Mouse (Mus musculus) thymus, adult 18-20 months (tissue): ENCODE results near the gene Adam10.

Experiments
- DNase-seq, 2 experiments: peaks; one replicate each; pipeline ENCODE4 v3.0.0; 2022; ENCODE audit warnings: mixed read lengths in 2 of 2

Gene Adam10

DNA sequence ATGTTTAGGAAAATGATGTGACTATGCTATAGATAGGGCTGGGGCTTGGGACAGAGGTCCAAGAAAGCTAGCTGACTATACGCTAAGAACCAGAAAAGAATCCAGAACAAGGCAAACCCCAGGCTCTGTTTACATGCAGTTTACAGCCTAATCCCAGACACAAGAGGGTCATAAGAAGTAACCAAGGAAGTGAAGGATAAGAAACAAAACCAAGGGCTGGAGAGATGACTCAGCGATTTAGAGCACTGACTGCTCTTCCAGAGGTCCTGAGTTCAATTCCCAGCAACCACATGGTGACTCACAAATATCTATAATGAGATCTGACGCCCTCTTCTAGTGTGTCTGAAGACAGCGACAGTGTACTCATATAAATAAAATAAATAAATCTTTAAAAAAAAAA is 3.7 kb upstream of the Adam10 start:
- DNase-seq = no peak

DNA sequence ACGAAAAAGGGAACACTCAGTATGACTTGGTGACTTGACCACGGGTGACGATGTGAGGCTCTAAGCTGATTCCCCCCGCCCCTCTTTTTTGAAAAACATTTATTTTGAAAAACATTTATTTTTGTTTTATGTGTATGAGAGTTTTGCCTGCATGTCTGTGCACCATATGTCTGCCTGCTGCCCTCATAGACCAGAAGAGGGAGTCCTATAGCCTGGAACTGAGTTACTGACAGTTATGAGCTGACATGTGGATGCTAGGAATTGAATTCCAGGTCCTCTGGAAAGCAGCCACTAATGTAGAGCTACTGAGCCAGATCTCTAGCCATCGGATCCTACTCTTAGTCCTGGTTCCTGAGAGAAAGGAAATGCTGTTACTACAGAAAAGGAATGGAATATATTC is 2.8 kb upstream of the Adam10 start:
- DNase-seq = no peak

GRCm38 (mm10) chr9:70679132-70680091 is 615 bp downstream of the Adam10 start:
- DNase-seq = peak; percentile 48 to 49

DNA sequence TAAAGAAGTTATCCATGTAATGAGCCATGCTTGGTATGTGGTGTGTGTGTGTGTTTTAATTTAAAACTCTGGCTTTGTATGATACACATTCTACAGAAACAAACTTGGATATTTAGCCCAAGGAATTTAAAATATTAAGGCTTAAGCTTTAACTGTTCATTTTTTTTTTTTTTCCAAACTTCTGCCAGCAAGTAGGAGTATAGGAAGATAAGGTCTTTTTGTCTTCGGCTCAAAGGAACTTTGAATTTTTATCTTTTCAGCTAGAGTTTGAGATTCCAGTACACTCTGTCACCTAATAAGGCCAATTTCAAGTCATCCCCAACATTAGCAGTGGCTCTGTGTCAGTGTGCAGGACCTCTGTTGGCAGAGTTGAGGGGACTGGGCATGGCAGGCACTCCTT is 3.4 kb downstream of the Adam10 start:
- no peak for DNase-seq

DNA sequence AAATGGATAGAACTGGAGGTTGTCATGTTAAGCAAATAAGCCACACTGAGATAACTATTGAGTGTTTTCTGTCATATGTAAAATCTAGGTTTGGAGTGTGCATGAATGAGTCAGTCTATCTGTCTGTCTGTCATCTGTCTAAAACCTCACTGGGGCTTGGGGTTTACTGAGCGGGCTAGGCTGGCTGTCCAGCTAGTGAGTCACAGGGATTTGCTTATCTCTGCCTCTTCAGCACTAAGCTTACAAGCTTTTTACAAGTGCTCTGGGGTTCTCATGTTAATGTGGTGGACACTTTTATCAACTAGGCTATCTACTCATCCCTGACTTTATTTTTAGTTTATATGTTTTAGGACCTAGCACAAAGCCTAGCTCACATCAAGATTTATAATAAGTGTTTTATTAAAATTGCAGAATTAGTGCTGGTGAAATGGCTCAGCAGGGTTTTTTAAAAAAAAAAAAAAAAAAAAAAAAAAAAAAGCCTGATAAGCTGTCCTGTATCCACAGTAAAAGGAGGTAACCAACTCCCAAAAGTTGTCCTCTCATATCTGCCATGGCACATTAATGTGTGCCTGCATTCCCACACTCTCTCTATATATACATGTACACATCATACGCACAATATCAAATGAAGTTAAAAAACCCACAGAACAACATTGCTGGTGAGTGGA is 9.6 kb downstream of the Adam10 start:
- DNase-seq = no peak

GRCm38 (mm10) chr9:70689926-70690325 is 11.1 kb downstream of the Adam10 start:
- DNase-seq = no peak

GRCm38 (mm10) chr9:70690579-70690978 is 11.8 kb downstream of the Adam10 start:
- no peak for DNase-seq

GRCm38 (mm10) chr9:70691772-70692693 is 13.2 kb downstream of the Adam10 start:
- DNase-seq = no peak

DNA sequence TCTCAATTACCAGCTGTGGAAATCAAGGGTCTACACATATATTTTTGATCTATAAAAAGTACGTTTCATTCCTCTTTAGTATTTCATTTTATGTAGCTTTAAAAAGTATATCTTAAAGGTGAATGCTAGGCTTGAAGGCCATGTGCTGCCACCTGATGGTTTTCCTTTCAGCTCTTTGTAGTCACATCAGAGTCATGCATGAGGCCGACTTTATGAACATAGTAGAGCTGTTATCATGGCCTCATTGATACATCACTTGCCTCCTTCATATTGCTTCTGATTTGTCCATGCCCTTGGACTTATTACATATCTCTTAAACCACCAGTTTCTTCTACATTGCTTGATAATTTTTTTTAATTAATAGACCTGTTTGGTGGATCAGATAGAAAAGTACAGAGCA is 16.9 kb downstream of the Adam10 start:
- no peak for DNase-seq

GRCm38 (mm10) chr9:70698090-70698489 is 19.3 kb downstream of the Adam10 start:
- DNase-seq = no peak

DNA sequence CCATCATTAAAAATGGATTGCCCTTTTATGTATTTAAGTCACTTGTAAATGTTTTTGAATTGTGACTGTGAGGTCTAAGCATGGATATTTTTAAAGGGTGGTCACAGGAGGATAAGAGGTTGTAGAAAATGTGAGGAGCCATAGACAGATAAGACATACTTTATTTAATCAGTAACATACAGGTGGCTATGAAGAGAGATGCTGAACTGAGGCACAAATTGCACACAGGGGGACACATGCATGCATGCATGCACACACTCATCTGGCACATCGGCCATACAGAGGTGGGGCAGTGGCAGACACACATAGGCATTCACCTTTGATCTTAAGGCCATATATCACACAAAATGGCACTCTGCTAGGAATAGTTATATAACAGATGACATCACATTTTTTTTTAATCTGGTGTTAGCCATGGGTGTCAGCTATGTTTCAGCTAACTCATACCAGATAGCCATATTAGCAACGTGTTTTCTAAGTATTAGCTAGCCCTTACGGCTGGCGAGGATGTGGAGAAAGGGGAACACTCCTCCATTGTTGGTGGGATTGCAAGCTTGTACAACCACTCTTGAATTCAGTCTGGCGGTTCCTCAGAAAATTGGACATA is 24.9 kb downstream of the Adam10 start:
- no peak for DNase-seq

DNA sequence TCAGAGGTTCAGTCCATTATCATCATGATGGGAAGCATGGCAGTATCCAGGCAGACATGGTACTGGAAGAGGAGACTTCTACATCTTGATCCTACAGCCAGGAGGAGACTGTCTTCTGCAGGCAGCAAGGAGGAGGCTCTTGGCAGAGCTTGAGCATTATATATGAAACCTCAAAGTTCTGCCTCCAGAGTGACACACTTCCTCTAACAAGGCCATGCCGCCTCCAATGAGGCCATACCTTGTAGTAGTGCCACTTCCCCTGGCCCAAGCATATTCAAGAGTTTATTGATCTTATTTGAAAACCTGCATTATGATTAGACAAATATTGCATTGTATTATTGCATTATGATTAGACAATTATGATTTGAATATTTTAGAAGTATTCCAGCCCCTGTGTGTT is 27.6 kb downstream of the Adam10 start:
- DNase-seq = no peak

GRCm38 (mm10) chr9:70729544-70729943 is 50.7 kb downstream of the Adam10 start:
- no peak for DNase-seq

DNA sequence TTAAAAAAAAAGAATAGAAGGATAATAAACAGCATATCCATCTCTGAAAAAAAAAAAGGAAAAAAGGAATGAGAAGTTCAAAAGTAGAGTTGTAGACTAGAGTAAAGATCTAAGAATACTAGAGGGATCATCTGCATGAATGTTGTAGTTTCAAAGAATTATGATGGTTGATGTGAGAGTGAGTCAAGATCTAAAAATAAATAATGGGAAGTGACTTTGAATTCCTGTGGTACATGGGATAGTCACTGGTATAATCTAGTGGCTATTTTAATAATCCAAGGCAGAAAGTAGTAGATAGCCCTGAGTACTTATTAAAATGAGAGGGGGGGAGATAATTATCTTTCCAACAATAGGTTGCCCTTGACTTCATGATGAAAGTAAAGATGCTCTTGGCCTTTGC is 52.3 kb downstream of the Adam10 start:
- DNase-seq = no peak

GRCm38 (mm10) chr9:70733208-70733607 is 54.4 kb downstream of the Adam10 start:
- DNase-seq = no peak

- no peak for DNase-seq
Observed at GRCm38 (mm10) chr9:70739998-70740397, 61.2 kb downstream of the Adam10 start.

DNA sequence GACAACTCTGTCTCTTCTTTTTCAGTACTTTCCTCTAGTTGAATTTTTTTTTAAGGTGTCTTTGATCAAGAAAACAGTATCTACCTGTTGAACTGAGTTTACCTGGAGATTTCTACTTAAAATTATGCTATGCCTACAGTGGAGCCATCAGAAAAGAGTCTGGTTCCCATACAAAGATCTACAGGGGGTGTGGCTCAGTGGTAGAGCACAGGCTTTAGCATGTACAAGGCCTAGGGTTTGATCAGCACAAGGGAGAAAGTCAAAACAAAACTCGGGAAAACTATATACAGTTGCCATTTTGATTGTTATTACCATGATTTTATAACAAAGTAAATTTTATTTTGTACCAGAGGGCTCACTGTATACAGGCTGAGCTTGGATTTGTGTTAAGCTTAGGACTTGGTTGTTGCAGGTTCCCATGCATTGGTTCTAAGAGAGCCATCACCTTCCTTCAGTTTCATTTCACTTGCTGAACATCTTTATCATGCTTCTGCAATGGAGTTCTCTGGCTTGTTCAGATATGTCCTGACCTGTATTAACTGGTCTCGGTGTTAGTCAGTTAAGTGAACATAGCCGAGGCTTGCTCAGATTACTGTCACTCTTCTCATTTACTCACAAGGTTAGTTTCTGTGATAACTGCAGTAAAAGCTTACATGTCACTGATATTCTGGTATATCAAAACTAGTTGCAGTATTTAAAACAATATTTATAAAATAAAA is 72.9 kb downstream of the Adam10 start:
- no peak for DNase-seq

DNA sequence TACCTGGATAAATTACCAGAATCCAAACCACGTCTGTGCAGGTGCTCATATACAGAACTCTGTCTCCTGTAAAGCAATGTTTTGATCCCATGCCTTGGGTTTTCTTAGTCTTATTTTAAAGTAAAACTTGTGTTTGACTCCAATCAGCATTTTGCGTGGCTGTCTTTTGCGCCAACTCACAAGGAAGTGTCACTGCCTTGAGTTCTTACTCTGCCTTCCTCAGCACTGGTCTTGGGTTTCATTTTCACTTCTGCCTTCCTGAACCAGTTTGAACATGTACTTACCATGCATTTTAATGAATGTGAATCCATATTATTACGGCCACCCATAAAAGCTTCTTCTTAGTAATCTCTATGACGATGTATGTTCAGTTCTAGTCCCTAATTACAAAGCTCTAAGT is 82.2 kb downstream of the Adam10 start:
- DNase-seq = no peak

DNA sequence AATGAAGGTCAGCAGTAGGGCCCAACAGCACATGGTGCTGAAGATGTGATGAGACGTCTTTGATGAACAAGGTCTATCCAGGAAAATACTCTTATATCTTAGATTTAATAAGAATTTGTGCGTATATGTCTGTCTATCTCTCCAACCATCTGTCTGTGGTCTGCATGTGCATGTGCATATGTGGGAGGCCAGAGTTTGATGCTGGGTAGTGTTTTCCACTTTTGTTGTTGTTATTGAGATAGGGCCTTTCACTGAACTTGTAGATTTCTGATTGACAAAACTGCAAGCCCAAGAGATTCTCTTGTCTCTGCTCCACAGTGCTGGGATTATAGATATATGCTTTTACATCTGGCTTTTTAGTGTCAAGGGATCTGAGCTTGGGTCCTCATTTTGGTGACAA is 96.7 kb downstream of the Adam10 start:
- no peak for DNase-seq

GRCm38 (mm10) chr9:70782191-70782590 is 103.4 kb downstream of the Adam10 start:
- no peak for DNase-seq

GRCm38 (mm10) chr9:70788705-70789104 is 109.9 kb downstream of the Adam10 start:
- DNase-seq = no peak

DNA sequence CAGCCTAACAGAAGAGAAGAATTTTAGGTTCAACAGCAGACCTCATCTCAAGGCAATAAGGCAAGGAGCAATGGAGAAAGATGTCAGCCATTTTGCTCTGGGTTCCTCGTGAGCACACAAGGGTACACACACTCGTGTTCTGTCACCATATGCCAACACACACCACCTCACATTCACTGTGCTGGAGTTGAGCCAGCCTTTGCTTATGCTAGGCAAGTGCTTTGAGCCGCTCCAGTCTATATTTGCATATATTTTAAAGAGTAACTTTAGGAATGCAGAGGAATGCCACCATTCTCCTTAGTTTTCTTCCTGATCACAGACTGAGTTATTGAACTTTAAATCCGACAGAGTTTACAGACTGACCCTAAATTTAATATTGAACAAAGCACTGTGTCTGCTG is 111.8 kb downstream of the Adam10 start:
- DNase-seq = no peak
